Mouse (Mus musculus) liver, embryonic 11.5 days (tissue): ENCODE results near the gene 1700001C19Rik. TPM values are rescaled to one million over a fixed set of nuclear protein-coding genes. Genes with fewer than 3 reads are reported as not detected.
A peak's percentile ranks its signal among the peaks of the same experiment; 100 is the strongest.

ENCODE experiments used
- ATAC-seq: fragments of 200-750 bp; cut with Nextera tagmentation; replicated peaks from 2 replicates; pipeline ENCODE4 v1.8.0; 2017; ENCODE audit warnings: moderate number of reproducible peaks, mild to moderate bottlenecking, moderate TSS enrichment, moderate library complexity; ENCODE audit not compliant: low FRiP score
- DNase-seq: peaks from one replicate; pipeline ENCODE4 v3.0.0-alpha.2; 2017; ENCODE audit warnings: low spot score
- H3K27ac ChIP-seq: fragments of 300-500 bp; sonication (generic); 2 replicates; pipeline ENCODE4 v1.5.1; 2014; ENCODE audit warnings: mild to moderate bottlenecking, low read depth, low read length, control low read depth
- H3K27me3 ChIP-seq: fragments of 300-500 bp; sonication (generic); replicated peaks from 2 replicates; pipeline ENCODE4 v1.6.1; 2014; ENCODE audit warnings: low read length, mixed read lengths; ENCODE audit not compliant: control insufficient read depth, insufficient read depth
- H3K36me3 ChIP-seq: fragments of 300-500 bp; sonication (generic); 2 replicates; pipeline ENCODE4 v1.6.1; 2014; ENCODE audit warnings: mild to moderate bottlenecking, low read length, moderate library complexity, mixed read lengths; ENCODE audit not compliant: control insufficient read depth, insufficient read depth
- H3K4me1 ChIP-seq: fragments of 300-500 bp; sonication (generic); replicated peaks from 2 replicates; pipeline ENCODE4 v1.6.1; 2014; ENCODE audit warnings: low read length, mixed read lengths; ENCODE audit not compliant: control insufficient read depth, insufficient read depth
- H3K4me2 ChIP-seq: fragments of 300-500 bp; sonication (generic); 2 replicates; pipeline ENCODE4 v1.6.1; 2014; ENCODE audit warnings: mild to moderate bottlenecking, control low read depth, moderate library complexity
- H3K4me3 ChIP-seq: fragments of 300-500 bp; sonication (generic); 2 replicates; pipeline ENCODE4 v1.5.1; 2014; ENCODE audit warnings: low read depth, low read length, control low read depth
- H3K9ac ChIP-seq: fragments of 300-500 bp; sonication (generic); 2 replicates; pipeline ENCODE4 v1.6.1; 2014; ENCODE audit warnings: low read depth, low read length, control low read depth
- H3K9me3 ChIP-seq: fragments of 300-500 bp; sonication (generic); 2 replicates; pipeline ENCODE4 v1.6.1; 2016; ENCODE audit warnings: low read length, inconsistent platforms, mixed read lengths; ENCODE audit not compliant: control insufficient read depth
- WGBS: fragments of 180-500 bp; shearing (Covaris S2); extraction: QIAGEN DNeasy Blood & Tissue Kit; methylation state at CpG from one replicate; pipeline ENCODE4 v1.1.7; 2014; 5-methylcytosine and 5-hydroxymethylcytosine counted together
- polyA plus RNA-seq: library from polyadenylated mRNA; unstranded; fragments of >200 nt; fragmentation: Nextera tagmentation; extraction: Ambion mirVana; gene quantifications from 2 replicates; pipeline ENCODE4 v1.2.1, GENCODE M21; 2014

1700001C19Rik gene
- polyA plus RNA-seq, 1 experiment from 2014 or later: 0.52 TPM

GRCm38 (mm10) chr17:47446561-47446960 is 9.4 kb upstream of the 1700001C19Rik start:
- H3K27me3 ChIP-seq: no peaks in the 10 kb centered on the region
- peaks cover 41% of the 10 kb centered on the region for H3K4me1 ChIP-seq
- no peaks in the 10 kb centered on the region for H3K9me3 ChIP-seq
- H3K9ac ChIP-seq: no peak overlapping the region
- H3K27ac ChIP-seq: no peak overlapping the region
- no peak overlapping the region for H3K4me3 ChIP-seq
- 75% methylated on average over 11 of the region's 11 CpGs for WGBS
- no peak for DNase-seq
- H3K36me3 ChIP-seq: no peaks in the 10 kb centered on the region
- ATAC-seq: no peak
- H3K4me2 ChIP-seq: no peak overlapping the region

GRCm38 (mm10) chr17:47446025-47446424 is 8.8 kb upstream of the 1700001C19Rik start:
- Histone ChIP-seq H3K9me3 (no peaks in the 10 kb centered on the region), H3K27ac (peak overlapping the region; percentile 41; the same call in 1 of the 2 replicates), H3K4me2 (peak overlapping the region; percentile 25), H3K4me1 (peaks cover 46% of the 10 kb centered on the region), H3K9ac (no peak overlapping the region), H3K4me3 (no peak overlapping the region), H3K27me3 (no peaks in the 10 kb centered on the region), H3K36me3 (no peaks in the 10 kb centered on the region)
- ATAC-seq (peak; percentile 73), DNase-seq (no peak)
- WGBS: 38% methylated on average over 9 of the region's 9 CpGs

GRCm38 (mm10) chr17:47445518-47445917 is 8.3 kb upstream of the 1700001C19Rik start:
- no peaks in the 10 kb centered on the region for H3K9me3 ChIP-seq
- H3K4me1 ChIP-seq: peaks cover 49% of the 10 kb centered on the region
- DNase-seq: no peak
- no peak for ATAC-seq
- no peaks in the 10 kb centered on the region for H3K27me3 ChIP-seq
- no peak overlapping the region for H3K9ac ChIP-seq
- no peak overlapping the region for H3K4me3 ChIP-seq
- H3K4me2 ChIP-seq: no peak overlapping the region
- 38% methylated on average over 11 of the region's 11 CpGs for WGBS
- H3K36me3 ChIP-seq: no peaks in the 10 kb centered on the region
- H3K27ac ChIP-seq: no peak overlapping the region

- Histone ChIP-seq H3K9me3 (no peaks in the 10 kb centered on the region), H3K27me3 (no peaks in the 10 kb centered on the region), H3K4me1 (peaks cover 54% of the 10 kb centered on the region), H3K4me3 (no peak overlapping the region), H3K27ac (no peak overlapping the region), H3K9ac (no peak overlapping the region), H3K36me3 (no peaks in the 10 kb centered on the region), H3K4me2 (no peak overlapping the region)
- DNase-seq (no peak), ATAC-seq (no peak)
- WGBS: 62% methylated on average over 6 of the region's 6 CpGs
Measured at GRCm38 (mm10) chr17:47444113-47444512, 6.9 kb upstream of the 1700001C19Rik start.

- H3K4me1 ChIP-seq: peaks cover 51% of the 10 kb centered on the region
- no peaks in the 10 kb centered on the region for H3K9me3 ChIP-seq
- H3K36me3 ChIP-seq: no peaks in the 10 kb centered on the region
- no peak overlapping the region for H3K27ac ChIP-seq
- no peak overlapping the region for H3K4me3 ChIP-seq
- H3K4me2 ChIP-seq: no peak overlapping the region
- DNase-seq: no peak
- H3K9ac ChIP-seq: no peak overlapping the region
- 81% methylated on average over 3 of the region's 3 CpGs for WGBS
- H3K27me3 ChIP-seq: peaks cover 14% of the 10 kb centered on the region
- no peak for ATAC-seq
Measured at GRCm38 (mm10) chr17:47442271-47442670, 5.1 kb upstream of the 1700001C19Rik start.

GRCm38 (mm10) chr17:47441296-47442051 is 4.3 kb upstream of the 1700001C19Rik start:
- Histone ChIP-seq H3K27ac (no peak overlapping the region), H3K4me2 (no peak overlapping the region), H3K9me3 (no peaks in the 10 kb centered on the region), H3K4me3 (no peak overlapping the region), H3K9ac (no peak overlapping the region), H3K36me3 (no peaks in the 10 kb centered on the region), H3K27me3 (peaks cover 20% of the 10 kb centered on the region), H3K4me1 (peaks cover 51% of the 10 kb centered on the region)
- WGBS: 62% methylated on average over 19 of the region's 19 CpGs
- ATAC-seq (no peak), DNase-seq (no peak)

- H3K36me3 ChIP-seq: no peaks in the 10 kb centered on the region
- ATAC-seq: no peak
- peaks cover 23% of the 10 kb centered on the region for H3K27me3 ChIP-seq
- no peak overlapping the region for H3K27ac ChIP-seq
- H3K4me2 ChIP-seq: no peak overlapping the region
- no peak for DNase-seq
- 42% methylated on average over 9 of the region's 9 CpGs for WGBS
- no peak overlapping the region for H3K4me3 ChIP-seq
- H3K9ac ChIP-seq: no peak overlapping the region
- H3K4me1 ChIP-seq: peaks cover 44% of the 10 kb centered on the region
- no peaks in the 10 kb centered on the region for H3K9me3 ChIP-seq
Measured at GRCm38 (mm10) chr17:47440359-47440890, 3.2 kb upstream of the 1700001C19Rik start.

GRCm38 (mm10) chr17:47439396-47440028 is 2.3 kb upstream of the 1700001C19Rik start:
- DNase-seq (no peak), ATAC-seq (no peak)
- Histone ChIP-seq H3K36me3 (no peaks in the 10 kb centered on the region), H3K27ac (peak overlapping the region; percentile 32; the same call in 1 of the 2 replicates), H3K9me3 (no peaks in the 10 kb centered on the region), H3K4me2 (0 out of 2 replicates have a peak overlapping the region, but pooled peaks have one; percentile 17), H3K4me1 (peaks cover 39% of the 10 kb centered on the region), H3K9ac (no peak overlapping the region), H3K4me3 (no peak overlapping the region), H3K27me3 (peaks cover 23% of the 10 kb centered on the region)
- 29% methylated on average over 9 of the region's 9 CpGs for WGBS
